29 mouse cellular contexts compared by ENCODE assay signal in the genomic region with DNA sequence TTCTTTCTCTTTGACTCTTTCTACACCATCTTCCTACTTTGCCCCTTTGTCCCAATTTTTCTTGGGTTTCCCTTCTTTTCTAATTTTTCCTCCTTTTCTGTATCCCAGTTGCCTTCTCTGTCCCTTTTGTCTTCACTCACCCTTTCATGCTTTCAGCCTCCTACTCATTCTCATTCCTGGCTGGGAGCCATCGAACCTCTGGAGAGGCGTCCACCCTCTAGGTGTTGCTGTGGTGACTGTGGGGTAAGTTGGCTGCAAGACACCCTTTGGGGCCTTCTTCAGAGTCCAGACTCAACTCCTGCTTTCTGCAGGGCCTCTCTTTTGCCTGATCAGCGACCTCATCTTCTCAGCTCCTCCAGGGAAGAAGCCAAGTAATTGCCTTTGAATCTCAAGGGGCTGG. TPM values are rescaled to one million over a fixed set of nuclear protein-coding genes. Genes with fewer than 3 reads are reported as not detected.
DNase-seq lines count a peak whose midpoint lies in the region; ATAC-seq lines count a peak whose summit lies in the region.
"Had no signal": no experiment of that assay in that cellular context is flagged by ENCODE, and none has a peak within 500 bp of the region (broad histone marks: within the 10 kb centered on the region; RNA-seq: fewer than 3 reads in every experiment).

No protein-coding gene starts in this region.

- peaks cover 29% of the 10 kb centered on the region for H3K4me1 ChIP-seq in forebrain, embryonic 14.5 days (ENCODE audit: control insufficient read depth, insufficient read depth, low read length)
- H3K4me1 ChIP-seq in forebrain, embryonic 15.5 days: peaks cover 33% of the 10 kb centered on the region
- peaks cover 45% of the 10 kb centered on the region for H3K4me1 ChIP-seq in midbrain, embryonic 10.5 days
- peaks cover 70% of the 10 kb centered on the region for H3K4me1 ChIP-seq in midbrain, embryonic 13.5 days (replicated peaks)
- H3K4me1 ChIP-seq in hindbrain, embryonic 16.5 days (ENCODE audit: control insufficient read depth, insufficient read depth, low read depth, low read length): peaks cover 27% of the 10 kb centered on the region
- H3K4me1 ChIP-seq in neural tube, embryonic 15.5 days: peaks cover 77% of the 10 kb centered on the region

- H3K9ac ChIP-seq in forebrain, embryonic 14.5 days (ENCODE audit: low read length): no peak overlapping the region
- H3K9ac ChIP-seq in forebrain, embryonic 15.5 days (replicated peaks): no peak overlapping the region
- H3K9ac ChIP-seq in midbrain, embryonic 13.5 days (replicated peaks): no peak overlapping the region
- H3K9ac ChIP-seq in hindbrain, embryonic 16.5 days (ENCODE audit: low read depth, low read length): no peak overlapping the region
- no peak overlapping the region for H3K9ac ChIP-seq in neural tube, embryonic 15.5 days (replicated peaks)
- H3K9ac ChIP-seq: embryonic facial prominence, embryonic 15.5 days; heart, embryonic 13.5 days; limb, embryonic 12.5 days; liver, embryonic 15.5 days; lung, embryonic 14.5 days; neural tube, embryonic 12.5 days; stomach, embryonic 15.5 days had no signal

- no peak overlapping the region for H3K4me3 ChIP-seq in forebrain, embryonic 14.5 days (ENCODE audit: low read depth, low read length)
- H3K4me3 ChIP-seq in forebrain, embryonic 15.5 days: no peak overlapping the region
- H3K4me3 ChIP-seq in midbrain, embryonic 10.5 days: no peak overlapping the region
- H3K4me3 ChIP-seq in midbrain, embryonic 13.5 days (replicated peaks): no peak overlapping the region
- H3K4me3 ChIP-seq in hindbrain, embryonic 16.5 days (ENCODE audit: low read length): no peak overlapping the region
- no peak overlapping the region for H3K4me3 ChIP-seq in neural tube, embryonic 15.5 days (replicated peaks)
- H3K4me3 ChIP-seq: embryonic facial prominence, embryonic 10.5 days; embryonic facial prominence, embryonic 15.5 days; heart, embryonic 13.5 days; left cerebral cortex, adult 2 months; limb, embryonic 12.5 days; liver, embryonic 15.5 days; neural tube, embryonic 12.5 days; stomach, embryonic 15.5 days had no signal

- H3K27me3 ChIP-seq in forebrain, embryonic 14.5 days (replicated peaks; ENCODE audit: control insufficient read depth, insufficient read depth, low read length): no peaks in the 10 kb centered on the region
- H3K27me3 ChIP-seq in forebrain, embryonic 15.5 days: no peaks in the 10 kb centered on the region
- H3K27me3 ChIP-seq in midbrain, embryonic 10.5 days (ENCODE audit: low read depth, poor library complexity, severe bottlenecking): peaks cover 14% of the 10 kb centered on the region
- H3K27me3 ChIP-seq in midbrain, embryonic 13.5 days: no peaks in the 10 kb centered on the region
- H3K27me3 ChIP-seq in hindbrain, embryonic 16.5 days (replicated peaks; ENCODE audit: control insufficient read depth, insufficient read depth, low read length): no peaks in the 10 kb centered on the region
- no peaks in the 10 kb centered on the region for H3K27me3 ChIP-seq in neural tube, embryonic 15.5 days (replicated peaks)
- H3K27me3 ChIP-seq: neural tube, embryonic 12.5 days had no signal

- no peak overlapping the region for H3K4me2 ChIP-seq in forebrain, embryonic 14.5 days (ENCODE audit: low read length)
- no peak overlapping the region for H3K4me2 ChIP-seq in forebrain, embryonic 15.5 days (replicated peaks)
- H3K4me2 ChIP-seq in midbrain, embryonic 13.5 days (replicated peaks): no peak overlapping the region
- no peak overlapping the region for H3K4me2 ChIP-seq in hindbrain, embryonic 16.5 days (ENCODE audit: low read length)
- no peak overlapping the region for H3K4me2 ChIP-seq in neural tube, embryonic 15.5 days
- H3K4me2 ChIP-seq: embryonic facial prominence, embryonic 15.5 days; heart, embryonic 13.5 days; limb, embryonic 12.5 days; liver, embryonic 15.5 days; lung, embryonic 14.5 days; neural tube, embryonic 12.5 days; stomach, embryonic 15.5 days had no signal

- WGBS in forebrain, embryonic 14.5 days: 37% methylated on average over 3 of the region's 3 CpGs
- WGBS in forebrain, embryonic 15.5 days: 27% methylated on average over 3 of the region's 3 CpGs
- WGBS in midbrain, embryonic 10.5 days: 77% methylated on average over 3 of the region's 3 CpGs
- WGBS in midbrain, embryonic 13.5 days: 58% methylated on average over 3 of the region's 3 CpGs
- 35% methylated on average over 3 of the region's 3 CpGs for WGBS in hindbrain, embryonic 16.5 days
- 50% methylated on average over 3 of the region's 3 CpGs for WGBS in neural tube, embryonic 15.5 days

- H3K9me3 ChIP-seq in forebrain, embryonic 14.5 days (replicated peaks; ENCODE audit: control insufficient read depth, low read length): no peaks in the 10 kb centered on the region
- no peaks in the 10 kb centered on the region for H3K9me3 ChIP-seq in forebrain, embryonic 15.5 days
- no peaks in the 10 kb centered on the region for H3K9me3 ChIP-seq in midbrain, embryonic 10.5 days (replicated peaks)
- no peaks in the 10 kb centered on the region for H3K9me3 ChIP-seq in midbrain, embryonic 13.5 days
- no peaks in the 10 kb centered on the region for H3K9me3 ChIP-seq in hindbrain, embryonic 16.5 days (ENCODE audit: control insufficient read depth, low read length)
- H3K9me3 ChIP-seq in neural tube, embryonic 15.5 days (replicated peaks): no peaks in the 10 kb centered on the region
- H3K9me3 ChIP-seq: embryonic facial prominence, embryonic 10.5 days; embryonic facial prominence, embryonic 15.5 days; heart, embryonic 13.5 days; limb, embryonic 12.5 days; liver, embryonic 15.5 days; neural tube, embryonic 12.5 days; stomach, embryonic 15.5 days had no signal

- peak; percentile 49 for DNase-seq in forebrain, embryonic 14.5 days (ENCODE audit: low spot score)
- no peak for DNase-seq in midbrain, embryonic 10.5 days (ENCODE audit: low spot score)
- DNase-seq in cerebellum, adult 18-20 months: no peak
- DNase-seq: adrenal gland, adult 2 months; adrenal gland, postnatal 36 days; cerebellum, adult 8-10 months; cerebellum, postnatal 25 days; gastrocnemius, postnatal 10 days; heart, postnatal 14 days; kidney, adult 9 months; kidney, postnatal 14 days; lung, embryonic 14.5 days; lung, postnatal 14 days had no signal

- no peak for ATAC-seq in forebrain, embryonic 14.5 days
- ATAC-seq in forebrain, embryonic 15.5 days (replicated peaks): no peak
- ATAC-seq in midbrain, embryonic 13.5 days: no peak
- ATAC-seq in hindbrain, embryonic 16.5 days: no peak
- ATAC-seq in neural tube, embryonic 15.5 days (ENCODE audit: low FRiP score): no peak
- ATAC-seq: CD4-positive, CD25-positive, alpha-beta regulatory T cell, adult 4 months; intestine, postnatal 0 days had no signal

- no peak overlapping the region for H3K27ac ChIP-seq in forebrain, embryonic 14.5 days (ENCODE audit: low read depth, low read length)
- H3K27ac ChIP-seq in forebrain, embryonic 15.5 days (replicated peaks): no peak overlapping the region
- peak overlapping the region; percentile 28; the same call in 1 of the 2 replicates for H3K27ac ChIP-seq in midbrain, embryonic 10.5 days (replicated peaks)
- H3K27ac ChIP-seq in midbrain, embryonic 13.5 days: no peak overlapping the region
- H3K27ac ChIP-seq in hindbrain, embryonic 16.5 days (ENCODE audit: low read depth, low read length): peak overlapping the region; percentile 4
- peak overlapping the region; percentile 41 for H3K27ac ChIP-seq in neural tube, embryonic 15.5 days (replicated peaks)
- H3K27ac ChIP-seq: embryonic facial prominence, embryonic 10.5 days; embryonic facial prominence, embryonic 15.5 days; heart, embryonic 13.5 days; left cerebral cortex, adult 2 months; limb, embryonic 12.5 days; liver, embryonic 15.5 days; neural tube, embryonic 12.5 days; stomach, embryonic 15.5 days had no signal

- H3K36me3 ChIP-seq in forebrain, embryonic 14.5 days (ENCODE audit: control insufficient read depth, insufficient read depth, low read length): no peaks in the 10 kb centered on the region
- H3K36me3 ChIP-seq in forebrain, embryonic 15.5 days: no peaks in the 10 kb centered on the region
- no peaks in the 10 kb centered on the region for H3K36me3 ChIP-seq in midbrain, embryonic 10.5 days
- no peaks in the 10 kb centered on the region; the same call in 1 of the 2 replicates for H3K36me3 ChIP-seq in midbrain, embryonic 13.5 days
- H3K36me3 ChIP-seq in hindbrain, embryonic 16.5 days (ENCODE audit: control insufficient read depth, insufficient read depth, low read length): no peaks in the 10 kb centered on the region
- H3K36me3 ChIP-seq in neural tube, embryonic 15.5 days: no peaks in the 10 kb centered on the region
- H3K36me3 ChIP-seq: embryonic facial prominence, embryonic 10.5 days; embryonic facial prominence, embryonic 15.5 days; heart, embryonic 13.5 days; limb, embryonic 12.5 days; liver, embryonic 15.5 days; neural tube, embryonic 12.5 days; stomach, embryonic 15.5 days had no signal

RNA-seq across cellular contexts. Expression of gene Pde1b, which starts 6.5 kb away (rescaled TPM):
- polyA plus RNA-seq in forebrain, embryonic 14.5 days (2014; fragmentation: Nextera tagmentation; extraction: Ambion mirVana): 61.1 and 61.5 TPM in 2 replicates
- 71.3 and 73.2 TPM in 2 replicates for polyA plus RNA-seq in forebrain, embryonic 15.5 days (2015; fragmentation: Nextera tagmentation; extraction: Ambion mirVana)
- polyA plus RNA-seq in midbrain, embryonic 10.5 days (2016; fragmentation: Nextera tagmentation; extraction: Ambion mirVana): 26.4 and 33.1 TPM in 2 replicates
- 67.5 and 70.8 TPM in 2 replicates for polyA plus RNA-seq in midbrain, embryonic 13.5 days (2015; fragmentation: Nextera tagmentation; extraction: Ambion mirVana)
- polyA plus RNA-seq in hindbrain, embryonic 16.5 days (2015; fragmentation: Nextera tagmentation; extraction: Ambion mirVana): 89.3 and 91.0 TPM in 2 replicates
- polyA plus RNA-seq in neural tube, embryonic 15.5 days (2015; fragmentation: Nextera tagmentation; extraction: Ambion mirVana): 77.9 and 89.8 TPM in 2 replicates

RNA-seq across cellular contexts. Expression of gene Ppp1r1a, which starts 28.5 kb away (rescaled TPM):
- 99.9 and 107 TPM in 2 replicates for polyA plus RNA-seq in forebrain, embryonic 14.5 days (2014; fragmentation: Nextera tagmentation; extraction: Ambion mirVana)
- polyA plus RNA-seq in forebrain, embryonic 15.5 days (2015; fragmentation: Nextera tagmentation; extraction: Ambion mirVana): 100 TPM in 2 replicates
- polyA plus RNA-seq in midbrain, embryonic 10.5 days (2016; fragmentation: Nextera tagmentation; extraction: Ambion mirVana): 38.3 and 46.7 TPM in 2 replicates
- polyA plus RNA-seq in midbrain, embryonic 13.5 days (2015; fragmentation: Nextera tagmentation; extraction: Ambion mirVana): 84.8 and 86.8 TPM in 2 replicates
- polyA plus RNA-seq in hindbrain, embryonic 16.5 days (2015; fragmentation: Nextera tagmentation; extraction: Ambion mirVana): 143 and 161 TPM in 2 replicates
- polyA plus RNA-seq in neural tube, embryonic 15.5 days (2015; fragmentation: Nextera tagmentation; extraction: Ambion mirVana): 94.4 and 118 TPM in 2 replicates
- polyA plus RNA-seq: CD4-positive, CD25-positive, alpha-beta regulatory T cell, adult 4 months; liver, adult 2 months had no signal

RNA-seq across cellular contexts. Expression of gene Glycam1, which starts 55.6 kb away (rescaled TPM):
- not detected in 2 replicates for polyA plus RNA-seq in forebrain, embryonic 14.5 days (2014; fragmentation: Nextera tagmentation; extraction: Ambion mirVana)
- polyA plus RNA-seq in forebrain, embryonic 15.5 days (2015; fragmentation: Nextera tagmentation; extraction: Ambion mirVana): not detected in 2 replicates
- not detected in 2 replicates for polyA plus RNA-seq in midbrain, embryonic 10.5 days (2016; fragmentation: Nextera tagmentation; extraction: Ambion mirVana)
- polyA plus RNA-seq in midbrain, embryonic 13.5 days (2015; fragmentation: Nextera tagmentation; extraction: Ambion mirVana): not detected in 2 replicates
- polyA plus RNA-seq in hindbrain, embryonic 16.5 days (2015; fragmentation: Nextera tagmentation; extraction: Ambion mirVana): not detected in 2 replicates
- not detected in 2 replicates for polyA plus RNA-seq in neural tube, embryonic 15.5 days (2015; fragmentation: Nextera tagmentation; extraction: Ambion mirVana)
- polyA plus RNA-seq: adrenal gland, adult 2 months; CD4-positive, CD25-positive, alpha-beta regulatory T cell, adult 4 months; embryonic facial prominence, embryonic 10.5 days; embryonic facial prominence, embryonic 15.5 days; gonadal fat pad, adult 2 months; heart, embryonic 13.5 days; limb, embryonic 12.5 days; liver, adult 2 months; liver, embryonic 15.5 days; lung, embryonic 14.5 days; neural tube, embryonic 12.5 days; stomach, embryonic 15.5 days had no signal

RNA-seq across cellular contexts. Expression of gene Nckap1l, which starts 55.7 kb away (rescaled TPM):
- 1.9 and 2.3 TPM in 2 replicates for polyA plus RNA-seq in forebrain, embryonic 14.5 days (2014; fragmentation: Nextera tagmentation; extraction: Ambion mirVana)
- 1.4 and 1.8 TPM in 2 replicates for polyA plus RNA-seq in forebrain, embryonic 15.5 days (2015; fragmentation: Nextera tagmentation; extraction: Ambion mirVana)
- polyA plus RNA-seq in midbrain, embryonic 10.5 days (2016; fragmentation: Nextera tagmentation; extraction: Ambion mirVana): 1.8 and 2.1 TPM in 2 replicates
- polyA plus RNA-seq in midbrain, embryonic 13.5 days (2015; fragmentation: Nextera tagmentation; extraction: Ambion mirVana): 1.2 and 1.8 TPM in 2 replicates
- 1.7 and 1.9 TPM in 2 replicates for polyA plus RNA-seq in hindbrain, embryonic 16.5 days (2015; fragmentation: Nextera tagmentation; extraction: Ambion mirVana)
- polyA plus RNA-seq in neural tube, embryonic 15.5 days (2015; fragmentation: Nextera tagmentation; extraction: Ambion mirVana): 1.9 and 5.6 TPM in 2 replicates

Comparison
In these comparisons a context has a peak if more than half of its experiments do, and no peak if none do; other contexts are left out.
1. H3K27ac ChIP-seq: peak in midbrain, embryonic 10.5 days (single experiment), hindbrain, embryonic 16.5 days (single experiment) and neural tube, embryonic 15.5 days (single experiment); none in forebrain, embryonic 14.5 days (single experiment), forebrain, embryonic 15.5 days (single experiment) and midbrain, embryonic 13.5 days (single experiment).